Mouse (Mus musculus): ENCODE measurements around the gene Sept4.

DNA sequence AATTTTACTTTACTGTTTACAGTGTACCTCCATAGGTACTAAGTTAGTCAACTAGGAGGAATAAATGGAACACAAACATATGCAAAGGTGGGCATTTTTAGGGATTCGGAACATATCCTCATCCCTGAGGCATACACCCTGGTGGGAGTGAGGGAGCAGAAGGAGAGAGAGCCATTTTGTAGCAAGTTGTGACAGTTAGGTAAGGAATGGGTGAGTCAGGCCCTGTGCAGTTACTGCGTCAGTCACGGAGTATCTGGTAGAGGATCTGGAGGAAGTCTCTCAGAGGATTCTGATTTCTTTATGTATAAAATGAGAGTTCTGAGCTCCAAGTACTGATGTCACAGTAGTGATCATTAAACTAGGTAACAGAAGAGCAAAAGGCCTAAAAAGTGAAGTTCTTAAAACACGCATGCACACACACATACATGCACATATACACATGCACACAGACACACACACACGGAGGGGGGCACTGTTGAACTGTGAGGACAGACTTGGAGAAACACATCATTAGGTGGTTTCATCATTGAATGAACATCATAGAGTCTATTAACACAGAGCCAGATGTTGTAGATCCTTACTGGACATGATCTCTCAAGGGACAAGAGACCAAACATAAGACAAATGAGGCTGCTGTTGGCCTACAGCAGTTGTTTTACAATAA is 18.6 kb downstream of the Sept4 start:
- TF ChIP-seq POLR2A (IDR thresholded peaks at IDR 0.05; ENCODE audit: low read depth, low read length) (no peak), CTCF (IDR thresholded peaks at IDR 0.05; ENCODE audit: extremely low read depth, insufficient read depth, insufficient read length, insufficient replicate concordance) (no peak)
